Mouse (Mus musculus) urinary bladder, postnatal 4 days (tissue): Measurements from ENCODE around the gene Serpinb5.
"Not testable (repeated sequence)": the region's sequence is repeated elsewhere in the genome, so short reads cannot be mapped to it uniquely, and the experiment has no call there.

Experiments
- DNase-seq, 2 experiments: peaks; one replicate each; pipeline ENCODE4 v3.0.0; 2021 to 2022; ENCODE audit warnings: low spot score in 2 of 2

The Serpinb5 gene

DNA sequence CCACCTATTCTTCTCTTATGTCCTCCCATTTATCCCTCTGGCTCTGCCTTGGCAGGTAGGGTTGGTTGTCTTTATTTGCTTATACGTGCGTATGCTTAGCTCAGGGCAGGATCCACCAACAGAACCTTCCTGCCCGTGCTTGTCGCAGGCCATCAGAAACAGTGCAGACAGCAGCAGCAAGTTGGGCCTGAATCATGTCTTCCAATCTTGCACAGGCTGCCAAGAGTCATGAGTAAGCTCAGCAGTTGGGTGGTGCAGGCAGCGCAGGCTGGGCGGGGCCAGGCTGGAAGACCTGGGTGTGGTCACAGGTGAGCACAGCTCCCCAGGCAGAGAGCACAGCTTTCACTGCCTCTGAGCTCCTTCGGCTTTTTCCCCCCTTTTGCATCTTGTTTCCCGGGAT, at the start of gene Serpinb5:
Gene Serpinb5, plus strand, starts transcription at position 327 of the 400 bp plus-strand sequence.
- peak; percentile 60 to 62 for DNase-seq

- no peak for DNase-seq
These were observed 46.1 kb upstream of the Serpinb5 start for GRCm38 (mm10) chr1:106814864-106815263.

GRCm38 (mm10) chr1:106815265-106815664, 45.7 kb upstream of the Serpinb5 start:
- DNase-seq, result no peak

GRCm38 (mm10) chr1:106816766-106817165, 44.2 kb upstream of the Serpinb5 start:
- no peak for DNase-seq

- no peak for DNase-seq
These were observed 42.6 kb upstream of the Serpinb5 start for GRCm38 (mm10) chr1:106818323-106818722.

GRCm38 (mm10) chr1:106822297-106822696, 38.7 kb upstream of the Serpinb5 start:
- no peak for DNase-seq

- DNase-seq, result no peak
These were observed 32.2 kb upstream of the Serpinb5 start for GRCm38 (mm10) chr1:106828784-106829183.

- DNase-seq, result no peak
These were observed 4.6 kb downstream of the Serpinb5 start for GRCm38 (mm10) chr1:106865543-106865942.

DNA sequence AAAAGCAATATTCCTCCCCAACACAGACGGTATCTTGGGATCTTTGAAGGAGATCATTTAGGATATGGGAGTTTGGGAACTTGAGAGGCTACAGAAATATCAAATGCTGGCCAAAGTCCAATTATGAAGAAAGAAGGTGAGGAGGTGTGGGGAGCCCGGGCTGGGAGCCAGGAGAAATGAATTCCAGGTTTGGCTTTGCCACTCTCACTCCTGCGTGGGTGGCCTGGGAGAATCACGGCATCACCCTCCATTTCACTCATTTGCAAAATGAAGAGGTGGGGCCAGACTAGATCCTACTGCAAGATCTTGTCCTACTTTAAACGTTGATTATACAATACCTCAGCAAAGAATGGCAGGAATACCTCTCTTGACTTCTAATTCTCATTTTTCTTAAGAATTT, 5.1 kb downstream of the Serpinb5 start:
- DNase-seq, result no peak

DNA sequence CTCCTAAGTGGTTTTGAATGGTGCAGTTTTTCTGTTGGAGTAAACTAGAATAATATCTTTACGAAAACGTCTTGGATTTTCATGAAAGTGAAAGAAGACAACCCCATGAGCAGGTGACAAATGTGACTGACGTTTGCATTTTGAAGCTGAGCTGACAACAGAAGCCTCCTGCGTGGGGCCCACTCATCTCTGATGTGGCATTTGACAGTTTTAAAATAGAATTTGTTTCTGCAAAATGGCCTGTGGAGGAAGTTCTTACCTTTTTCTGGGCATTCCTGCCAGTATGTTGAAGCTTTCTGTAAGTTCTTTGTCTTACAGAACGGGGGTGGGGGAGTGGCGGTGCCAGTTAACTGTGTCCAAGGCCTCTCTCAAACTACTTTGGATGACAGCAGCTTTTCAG, 5.8 kb downstream of the Serpinb5 start:
- no peak for DNase-seq

DNA sequence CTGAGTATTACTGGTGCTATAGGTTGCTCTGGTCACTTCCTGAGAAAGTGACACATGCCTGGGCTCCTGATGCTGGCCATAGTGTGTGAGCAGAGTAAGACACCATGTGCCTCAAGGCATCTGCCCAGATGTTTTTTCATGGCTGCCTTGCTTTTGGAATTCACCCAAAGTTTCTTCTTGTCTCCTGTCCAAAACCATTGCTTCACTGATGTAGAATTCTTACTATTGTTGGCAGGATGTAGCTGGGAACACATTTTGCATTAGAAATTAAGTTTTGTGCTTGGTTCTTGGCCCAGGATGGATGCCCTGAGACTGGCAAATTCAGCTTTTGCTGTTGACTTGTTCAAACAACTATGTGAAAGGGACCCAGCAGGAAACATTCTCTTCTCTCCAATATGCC, 9.0 kb downstream of the Serpinb5 start:
- no peak for DNase-seq

DNA sequence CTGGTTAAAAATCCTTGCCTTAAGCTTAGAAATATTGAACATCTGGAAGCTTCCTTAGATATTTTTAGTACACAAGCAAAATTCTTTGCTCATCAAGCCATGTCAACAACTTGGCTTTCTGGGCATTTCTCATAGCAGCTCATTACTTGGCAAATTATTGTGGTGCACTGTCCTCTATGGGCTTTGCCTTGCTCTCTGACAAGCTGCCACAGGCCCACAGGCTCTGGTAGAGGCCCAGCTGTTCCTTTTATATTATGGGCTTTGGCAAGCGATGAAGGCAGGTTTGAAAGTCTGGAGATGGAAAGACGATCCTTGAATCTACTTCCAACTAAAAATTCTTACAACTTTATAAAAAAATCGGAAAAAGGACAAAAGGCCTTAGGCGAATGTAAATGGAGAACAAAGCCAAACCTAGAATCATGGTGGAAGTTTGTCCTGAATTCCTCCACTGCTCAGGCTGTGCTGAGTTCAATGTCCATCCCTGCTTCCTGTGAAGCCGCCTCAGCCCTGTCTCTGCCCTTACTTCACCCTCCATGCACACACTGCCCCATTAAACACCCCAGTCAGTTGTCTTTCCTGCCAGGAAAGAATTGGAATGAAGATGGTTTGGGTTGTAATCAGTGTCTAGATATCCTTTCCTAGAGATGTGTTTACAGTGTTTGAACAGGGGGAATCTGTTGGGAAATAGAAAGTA, 14.4 kb downstream of the Serpinb5 start:
- no peak for DNase-seq

DNA sequence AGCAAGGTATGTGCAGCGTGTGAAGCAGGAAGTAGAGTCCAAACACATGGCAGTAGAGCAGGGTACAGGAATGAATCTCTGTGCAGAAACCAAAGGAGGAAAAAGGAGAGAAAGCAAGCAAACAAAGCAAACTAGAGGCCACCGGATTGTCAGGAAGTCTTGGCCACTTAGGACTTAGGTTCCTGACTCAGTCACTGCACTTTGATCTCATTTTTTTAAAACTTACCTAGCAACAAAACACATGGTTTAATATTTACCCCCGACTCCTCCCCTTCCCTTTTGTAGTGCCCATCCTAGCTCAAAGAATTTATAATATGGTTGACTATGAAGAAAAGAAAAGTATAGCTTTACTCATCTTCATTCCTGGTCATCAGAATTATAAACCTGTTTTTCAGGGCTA, 15.2 kb downstream of the Serpinb5 start:
- no peak for DNase-seq

GRCm38 (mm10) chr1:106882723-106883122, 21.8 kb downstream of the Serpinb5 start:
- no peak for DNase-seq

GRCm38 (mm10) chr1:106883369-106883768, 22.4 kb downstream of the Serpinb5 start:
- no peak for DNase-seq

- no peak for DNase-seq
These were observed 22.8 kb downstream of the Serpinb5 start for GRCm38 (mm10) chr1:106883812-106884211.

GRCm38 (mm10) chr1:106895142-106895541, 34.2 kb downstream of the Serpinb5 start:
- DNase-seq, result not testable (repeated sequence)

GRCm38 (mm10) chr1:106901406-106901805, 40.4 kb downstream of the Serpinb5 start:
- DNase-seq, result no peak

DNA sequence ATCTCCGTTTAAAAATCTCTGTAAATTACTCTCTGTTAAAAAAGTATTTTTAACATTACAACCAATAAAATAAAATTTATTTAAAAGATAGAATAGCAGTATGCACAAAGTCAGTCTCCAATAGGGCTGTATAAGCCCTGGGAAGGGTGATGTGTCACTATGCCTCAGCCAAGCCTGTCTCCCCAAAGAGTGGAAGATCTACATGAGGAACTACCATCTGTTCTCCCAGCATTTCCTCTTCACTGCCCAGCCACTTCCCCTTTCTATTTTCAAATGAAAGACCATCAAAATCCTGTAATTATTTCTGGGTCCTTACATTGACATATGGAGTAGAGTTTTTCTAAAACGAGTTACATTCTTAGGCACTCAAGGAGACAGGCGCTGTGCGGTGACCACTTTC, 71.0 kb downstream of the Serpinb5 start:
- no peak for DNase-seq
